Comparison of ENCODE assay signal across 8 mouse cellular contexts in genomic region chr8:119384478-119384877, GRCm38 (mm10). TPM values are rescaled to one million over a fixed set of nuclear protein-coding genes. Genes with fewer than 3 reads are reported as not detected.
DNase-seq lines count a peak whose midpoint lies in the region; ATAC-seq and TF ChIP-seq lines count a peak whose summit lies in the region.

No protein-coding gene starts in this region.

- 23% methylated on average over 10 of the region's 10 CpGs for WGBS in thymus, adult 2 months
- WGBS in embryonic facial prominence, embryonic 12.5 days, result 26% methylated on average over 10 of the region's 10 CpGs

- TF ChIP-seq POLR2A in thymus, adult 2 months (IDR thresholded peaks at IDR 0.05; ENCODE audit: control insufficient read depth, extremely low read depth, insufficient read depth, low read length, poor library complexity), result no peak

- DNase-seq in thymus, adult 2 months, result peak; percentile 60
- no peak for DNase-seq in thymus, adult 18-20 months
- peak; percentile 56 for DNase-seq in adrenal gland, postnatal 25 days
- DNase-seq in hindlimb bud, embryonic 11.5 days (ENCODE audit: extremely low spot score, low read depth, low spot score), result peak; percentile 42
- peak; percentile 33 to 65 for DNase-seq in left cerebral cortex, adult 8-10 months (ENCODE audit: low spot score in 2 of 2)
- peak; percentile 83 for DNase-seq in naive thymus-derived CD4-positive, alpha-beta T cell, adult 2 months (ENCODE audit: low read depth)
- peak; percentile 81 for DNase-seq in thymus, postnatal 0 days (ENCODE audit: low spot score)

- no peaks in the 10 kb centered on the region for H3K27me3 ChIP-seq in thymus, adult 2 months (ENCODE audit: control insufficient read depth, insufficient read depth, low read length)
- no peaks in the 10 kb centered on the region for H3K27me3 ChIP-seq in embryonic facial prominence, embryonic 12.5 days

- ATAC-seq in embryonic facial prominence, embryonic 12.5 days (ENCODE audit: insufficient number of reproducible peaks, insufficient read depth, low FRiP score, low TSS enrichment), result 0 out of 2 replicates have a peak, but pooled peaks have one; percentile 60

- H3K9ac ChIP-seq in embryonic facial prominence, embryonic 12.5 days, result no peak overlapping the region

- H3K36me3 ChIP-seq in thymus, adult 2 months (ENCODE audit: control insufficient read depth, insufficient read depth, low read length), result no peaks in the 10 kb centered on the region
- H3K36me3 ChIP-seq in embryonic facial prominence, embryonic 12.5 days, result no peaks in the 10 kb centered on the region

- no peak overlapping the region for H3K4me2 ChIP-seq in embryonic facial prominence, embryonic 12.5 days (replicated peaks)

- no peaks in the 10 kb centered on the region for H3K9me3 ChIP-seq in embryonic facial prominence, embryonic 12.5 days

- TF ChIP-seq CTCF in thymus, adult 2 months (IDR thresholded peaks at IDR 0.05; ENCODE audit: borderline replicate concordance, control insufficient read depth, extremely low read depth, insufficient read depth, low read length, poor library complexity), result no peak

- no peak overlapping the region for H3K27ac ChIP-seq in thymus, adult 2 months (ENCODE audit: control insufficient read depth, insufficient read depth, low read length)
- no peak overlapping the region for H3K27ac ChIP-seq in embryonic facial prominence, embryonic 12.5 days

- H3K4me3 ChIP-seq in thymus, adult 2 months (ENCODE audit: control insufficient read depth, insufficient read depth, low read length), result no peak overlapping the region
- H3K4me3 ChIP-seq in embryonic facial prominence, embryonic 12.5 days, result no peak overlapping the region

- H3K4me1 ChIP-seq in thymus, adult 2 months (replicated peaks; ENCODE audit: control insufficient read depth, insufficient read depth, low read length), result no peaks in the 10 kb centered on the region
- H3K4me1 ChIP-seq in embryonic facial prominence, embryonic 12.5 days, result no peaks in the 10 kb centered on the region

RNA-seq across cellular contexts. Expression of gene Mlycd, which starts 10.2 kb away (rescaled TPM):
- 20.7 and 22.1 TPM in 2 replicates for polyA plus RNA-seq in thymus, adult 2 months (2012; rRNA removed)
- 46.2 and 49.0 TPM in 2 replicates for total RNA-seq in adrenal gland, postnatal 25 days (2021)
- polyA plus RNA-seq in embryonic facial prominence, embryonic 12.5 days (2016; fragmentation: Nextera tagmentation; extraction: Ambion mirVana), result 12.5 and 14.7 TPM in 2 replicates
- total RNA-seq in left cerebral cortex, adult 8-10 months (2022), result 10 to 100 TPM; 29.0 to 31.0 (median 30.1) TPM
- polyA plus RNA-seq in thymus, postnatal 0 days (2015; fragmentation: Nextera tagmentation; extraction: Ambion mirVana), result 11.6 and 13.4 TPM in 2 replicates

RNA-seq across cellular contexts. Expression of gene Hsbp1, which starts 40.2 kb away (rescaled TPM):
- 98.3 and 103 TPM in 2 replicates for polyA plus RNA-seq in thymus, adult 2 months (2012; rRNA removed)
- 153 and 194 TPM in 2 replicates for total RNA-seq in adrenal gland, postnatal 25 days (2021)
- 325 and 333 TPM in 2 replicates for polyA plus RNA-seq in embryonic facial prominence, embryonic 12.5 days (2016; fragmentation: Nextera tagmentation; extraction: Ambion mirVana)
- total RNA-seq in left cerebral cortex, adult 8-10 months (2022), result 100 to 1,000 TPM; 313 to 317 (median 316) TPM
- polyA plus RNA-seq in thymus, postnatal 0 days (2015; fragmentation: Nextera tagmentation; extraction: Ambion mirVana), result 244 and 246 TPM in 2 replicates

RNA-seq across cellular contexts. Expression of gene Osgin1, which starts 49.4 kb away (rescaled TPM):
- 7.7 and 7.8 TPM in 2 replicates for polyA plus RNA-seq in thymus, adult 2 months (2012; rRNA removed)
- 73.4 and 110 TPM in 2 replicates for total RNA-seq in adrenal gland, postnatal 25 days (2021)
- 0.43 and 0.56 TPM in 2 replicates for polyA plus RNA-seq in embryonic facial prominence, embryonic 12.5 days (2016; fragmentation: Nextera tagmentation; extraction: Ambion mirVana)
- 1 to 10 TPM in 1 of 4 experiments, under 1 TPM in 3; 0.39 to 1.5 (median 0.74) TPM for total RNA-seq in left cerebral cortex, adult 8-10 months (2022)
- 1.4 and 1.6 TPM in 2 replicates for polyA plus RNA-seq in thymus, postnatal 0 days (2015; fragmentation: Nextera tagmentation; extraction: Ambion mirVana)

Comparison
In these comparisons a context has a peak if more than half of its experiments do, and no peak if none do; other contexts are left out.
1. DNase-seq: peak in thymus, adult 2 months (single experiment), adrenal gland, postnatal 25 days (single experiment), hindlimb bud, embryonic 11.5 days (single experiment), left cerebral cortex, adult 8-10 months (2 of 2), naive thymus-derived CD4-positive, alpha-beta T cell, adult 2 months (single experiment) and thymus, postnatal 0 days (single experiment); none in thymus, adult 18-20 months (0 of 2).